Mouse (Mus musculus): ENCODE results near the gene Cep72. TPM values are rescaled to one million over a fixed set of nuclear protein-coding genes. Genes with fewer than 3 reads are reported as not detected.

Cep72 gene
- total and polyA plus RNA-seq, 3 experiments: 7.3 to 15.1 (median 9.3) TPM

GRCm38 (mm10) chr13:74107410-74107809, 45.3 kb upstream of the Cep72 start:
- Histone ChIP-seq H3K9ac (ENCODE audit: insufficient read depth, low read depth) (no peak overlapping the region), H3K79me2 (replicated peaks; ENCODE audit: control insufficient read depth, extremely low read depth, insufficient read depth, poor library complexity, severe bottlenecking) (no peaks in the 10 kb centered on the region), H3K27ac (ENCODE audit: insufficient read depth, low read depth) (no peak overlapping the region), H3K4me3 (replicated peaks in 1 of 3; ENCODE audit: low read depth in 2 of 3, low read length in 2 of 3, poor library complexity in 1 of 3) (no peak overlapping the region), H3K27me3 (replicated peaks) (peaks cover 2% of the 10 kb centered on the region), H3K9me3 (replicated peaks; ENCODE audit: low read length) (no peaks in the 10 kb centered on the region), H3K4me1 (ENCODE audit: control insufficient read depth in 1 of 2, insufficient read depth in 2 of 2) (no peaks in the 10 kb centered on the region), H3K36me3 (replicated peaks in 1 of 2; ENCODE audit: control insufficient read depth in 1 of 2, insufficient read depth in 1 of 2, low read length in 1 of 2) (no peaks in the 10 kb centered on the region), H3K4me2 (ENCODE audit: insufficient read depth, low read depth, poor library complexity, severe bottlenecking) (no peak overlapping the region)
- dilution Hi-C loops (cut with MboI; ENCODE audit: extremely low pct_ligation_motif_present, extremely low pct_unique_long_range_greater_than_20kb, low sequenced_read_pairs): no loop called here
- no peak for DNase-seq (ENCODE audit: extremely low read depth)
- in situ Hi-C loops (cut with MboI; ENCODE audit: low pct_ligation_motif_present, low pct_unique_long_range_greater_than_20kb, low sequenced_read_pairs): no loop called here
- TF ChIP-seq PAX5 (IDR thresholded peaks at IDR 0.05; ENCODE audit: low read length) (no peak), RAD21 (IDR thresholded peaks at IDR 0.05; ENCODE audit: low read depth, low read length) (no peak), MEF2A (IDR thresholded peaks at IDR 0.05; ENCODE audit: borderline replicate concordance, low read depth, low read length) (no peak), CHD1 (IDR thresholded peaks at IDR 0.05; ENCODE audit: low read depth, low read length) (no peak), HCFC1 (IDR thresholded peaks at IDR 0.05; ENCODE audit: low read depth, low read length) (no peak), USF1 (IDR thresholded peaks at IDR 0.05; ENCODE audit: low read depth, low read length) (no peak), MAX (IDR thresholded peaks at IDR 0.05; ENCODE audit: low read length) (no peak), JUND (conservative IDR thresholded peaks at IDR 0.05; ENCODE audit: low read depth, low read length) (no peak), USF2 (conservative IDR thresholded peaks at IDR 0.05; ENCODE audit: low read depth, low read length) (no peak), BHLHE40 (IDR thresholded peaks at IDR 0.05; ENCODE audit: low read depth, low read length) (no peak), IRF4 (IDR thresholded peaks at IDR 0.05; ENCODE audit: low read depth, low read length) (no peak), RCOR1 (conservative IDR thresholded peaks at IDR 0.05; ENCODE audit: low read depth, low read length) (no peak), ZKSCAN1 (IDR thresholded peaks at IDR 0.05; ENCODE audit: borderline replicate concordance, low read depth, low read length) (no peak), ZMIZ1 (IDR thresholded peaks at IDR 0.05; ENCODE audit: low read depth, low read length) (no peak), MAFK (IDR thresholded peaks at IDR 0.05; ENCODE audit: insufficient replicate concordance, low read length) (no peak)

- no peaks in the 10 kb centered on the region for H3K4me1 ChIP-seq (ENCODE audit: control insufficient read depth in 1 of 2, insufficient read depth in 2 of 2)
- no peaks in the 10 kb centered on the region for H3K79me2 ChIP-seq (replicated peaks; ENCODE audit: control insufficient read depth, extremely low read depth, insufficient read depth, poor library complexity, severe bottlenecking)
- in situ Hi-C loops (cut with MboI; ENCODE audit: low pct_ligation_motif_present, low pct_unique_long_range_greater_than_20kb, low sequenced_read_pairs): no loop called here
- H3K27me3 ChIP-seq (replicated peaks): peaks cover 2% of the 10 kb centered on the region
- no peak overlapping the region for H3K9ac ChIP-seq (ENCODE audit: insufficient read depth, low read depth)
- DNase-seq (ENCODE audit: extremely low read depth): no peak
- no peaks in the 10 kb centered on the region for H3K9me3 ChIP-seq (replicated peaks; ENCODE audit: low read length)
- H3K27ac ChIP-seq (ENCODE audit: insufficient read depth, low read depth): no peak overlapping the region
- no peak overlapping the region for H3K4me3 ChIP-seq (replicated peaks in 1 of 3; ENCODE audit: low read depth in 2 of 3, low read length in 2 of 3, poor library complexity in 1 of 3)
- dilution Hi-C loops (cut with MboI; ENCODE audit: extremely low pct_ligation_motif_present, extremely low pct_unique_long_range_greater_than_20kb, low sequenced_read_pairs): no loop called here
- H3K36me3 ChIP-seq (replicated peaks in 1 of 2; ENCODE audit: control insufficient read depth in 1 of 2, insufficient read depth in 1 of 2, low read length in 1 of 2): no peaks in the 10 kb centered on the region
- H3K4me2 ChIP-seq (ENCODE audit: insufficient read depth, low read depth, poor library complexity, severe bottlenecking): no peak overlapping the region
- no peak for TF ChIP-seq JUN (IDR thresholded peaks at IDR 0.05; ENCODE audit: insufficient read depth, low read depth, low read length)
- TF ChIP-seq ZKSCAN1 (IDR thresholded peaks at IDR 0.05; ENCODE audit: borderline replicate concordance, low read depth, low read length): no peak
- no peak for TF ChIP-seq POLR2AphosphoS2 (IDR thresholded peaks at IDR 0.05; ENCODE audit: low read depth, low read length)
- no peak for TF ChIP-seq CHD1 (IDR thresholded peaks at IDR 0.05; ENCODE audit: low read depth, low read length)
- TF ChIP-seq SMC3 (IDR thresholded peaks at IDR 0.05; ENCODE audit: low read depth, low read length): no peak
- no peak for TF ChIP-seq ZNF384 (IDR thresholded peaks at IDR 0.05; ENCODE audit: low read depth, low read length)
- no peak for TF ChIP-seq BHLHE40 (IDR thresholded peaks at IDR 0.05; ENCODE audit: low read depth, low read length)
- TF ChIP-seq EP300 (IDR thresholded peaks at IDR 0.05; ENCODE audit: low read length): no peak
- TF ChIP-seq USF2 (conservative IDR thresholded peaks at IDR 0.05; ENCODE audit: low read depth, low read length): no peak
- TF ChIP-seq ETS1 (conservative IDR thresholded peaks at IDR 0.05; ENCODE audit: low read depth, low read length): no peak
- no peak for TF ChIP-seq CTCF (conservative IDR thresholded peaks at IDR 0.05 in 1 of 2, IDR thresholded peaks at IDR 0.05 in 1 of 2; ENCODE audit: low read depth in 2 of 2, low read length in 2 of 2)
- TF ChIP-seq UBTF (IDR thresholded peaks at IDR 0.05; ENCODE audit: low read depth, low read length): no peak
- no peak for TF ChIP-seq NRF1 (IDR thresholded peaks at IDR 0.05; ENCODE audit: low read depth, low read length)
- TF ChIP-seq MAX (IDR thresholded peaks at IDR 0.05; ENCODE audit: low read length): no peak
- no peak for TF ChIP-seq ZC3H11A (IDR thresholded peaks at IDR 0.05; ENCODE audit: low read depth, low read length)
- no peak for TF ChIP-seq MAFK (IDR thresholded peaks at IDR 0.05; ENCODE audit: insufficient replicate concordance, low read length)
- no peak for TF ChIP-seq KAT2A (IDR thresholded peaks at IDR 0.05; ENCODE audit: insufficient replicate concordance, low read length)
- TF ChIP-seq MYC (IDR thresholded peaks at IDR 0.05; ENCODE audit: low read depth, low read length): no peak
These were observed 42.3 kb upstream of the Cep72 start for GRCm38 (mm10) chr13:74104417-74104816.
